Mouse (Mus musculus) embryo, embryonic 10 days (tissue): ENCODE measurements at regions not wholly inside any gene's neighbourhood (a gene's known extent, or its start where the extent isn't known, plus 50 kb on each side); places are given as distances from the start of the nearest gene placed in this dataset.

Experiments used
- DNase-seq: peaks from one replicate; pipeline ENCODE4 v3.0.0-alpha.2; 2015; ENCODE audit warnings: low spot score

DNA sequence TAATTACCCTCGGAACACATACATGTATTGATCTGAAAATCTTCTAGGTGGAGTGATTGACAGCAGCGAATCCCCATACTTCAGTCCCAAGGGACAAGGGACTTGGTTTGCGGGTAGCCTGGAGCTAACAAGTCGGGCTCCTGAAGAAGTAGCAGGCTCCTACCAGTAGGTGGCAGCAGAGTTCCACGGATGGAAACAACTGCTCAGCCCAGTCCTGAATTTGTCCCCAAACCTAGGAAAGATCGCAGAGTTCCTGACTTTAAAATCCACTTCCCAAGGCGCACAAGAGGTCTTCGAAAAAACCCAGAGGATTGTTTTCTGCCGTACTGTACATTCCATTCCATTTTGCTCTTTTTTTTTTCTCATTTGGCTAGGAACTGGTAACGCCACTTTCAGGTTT is 169.4 kb downstream of the Arrdc4 start:
- DNase-seq = peak; percentile 94

DNA sequence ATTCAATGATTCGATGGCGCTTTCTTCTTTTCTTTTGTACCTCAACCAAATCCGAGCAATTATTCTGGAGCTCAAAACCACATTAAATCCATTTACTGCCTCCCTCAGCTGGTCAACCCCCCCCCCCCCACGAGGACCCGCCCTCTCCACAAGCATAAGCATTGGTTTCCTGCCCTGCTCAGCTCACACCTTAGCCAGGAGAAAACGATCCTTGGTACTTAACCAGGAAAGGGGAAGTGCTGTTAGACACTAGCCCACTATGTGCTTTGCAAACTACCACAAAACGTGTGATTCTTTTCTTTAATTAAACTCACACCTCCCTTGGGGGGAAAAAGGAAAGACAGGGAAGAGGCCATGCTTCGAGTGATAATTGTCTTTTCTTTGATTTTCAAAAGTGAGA is 169.8 kb downstream of the Arrdc4 start:
- no peak for DNase-seq

DNA sequence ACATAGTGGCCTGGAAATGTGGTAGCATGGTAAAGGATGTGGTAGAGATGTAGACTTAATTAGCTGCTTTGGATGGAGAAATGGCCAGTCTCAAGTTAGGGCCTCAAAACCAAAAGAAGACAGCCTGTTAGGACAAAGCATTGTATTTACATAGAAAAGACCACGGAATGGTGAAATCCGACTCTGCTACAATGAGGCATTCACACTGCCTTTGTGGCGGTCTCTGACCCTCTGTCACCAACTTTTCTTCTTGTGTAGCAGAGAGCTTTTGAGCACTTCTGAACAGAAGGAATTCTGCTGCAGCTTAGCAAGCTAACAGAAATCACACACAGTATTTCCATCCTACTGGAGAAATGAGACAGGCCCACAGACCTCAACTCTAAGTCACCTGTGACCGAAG is 177.7 kb downstream of the Arrdc4 start:
- peak; percentile 54 for DNase-seq

DNA sequence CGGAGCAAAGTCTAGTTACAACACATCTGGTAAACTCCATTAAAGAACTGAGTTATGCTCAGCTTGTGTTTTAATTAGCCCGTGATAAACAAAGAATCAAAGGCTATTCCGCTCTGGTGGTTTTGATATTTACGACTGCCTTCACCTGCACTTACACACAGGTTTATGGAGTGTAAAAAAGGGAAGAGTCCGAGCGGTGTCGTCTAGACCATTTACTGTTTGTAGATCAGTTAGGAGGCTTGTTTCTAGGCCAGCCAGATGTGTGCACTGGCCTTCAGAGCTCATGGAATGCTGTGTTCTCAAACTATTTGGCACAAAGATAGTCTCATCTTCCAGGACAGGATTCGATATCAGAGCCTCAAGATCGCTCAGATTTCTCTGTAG is 180.9 kb downstream of the Arrdc4 start:
- no peak for DNase-seq

DNA sequence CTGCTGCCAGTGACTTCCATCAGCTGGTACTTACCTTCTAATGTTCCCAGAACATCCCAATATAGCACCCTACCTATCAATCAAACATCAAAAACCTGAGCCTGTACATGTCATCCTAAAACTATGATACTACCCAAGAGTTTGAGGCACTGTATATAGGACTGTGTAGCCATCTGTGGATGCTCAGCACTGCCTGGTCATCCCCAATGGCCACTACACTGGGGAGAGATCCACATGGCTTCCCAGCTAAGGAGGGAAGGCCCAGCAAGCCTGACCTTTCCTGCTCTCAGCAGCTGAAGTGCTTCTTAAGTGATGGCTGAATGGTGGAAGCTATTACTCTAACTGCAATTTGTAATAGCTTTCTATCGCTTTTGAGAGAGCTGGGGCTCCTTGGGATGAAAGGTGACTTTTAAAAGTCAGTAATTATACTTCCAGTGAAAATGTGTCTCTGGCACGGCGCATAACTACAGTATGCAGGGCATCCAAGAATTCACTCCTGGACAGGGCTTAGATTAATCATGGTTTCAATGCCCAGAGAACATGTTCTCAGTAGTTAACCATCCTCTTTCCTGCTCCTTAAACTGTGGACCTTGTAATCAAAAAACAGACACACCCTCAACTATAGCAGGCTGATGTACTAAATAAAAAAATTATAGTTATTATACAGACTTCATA is 181.5 kb downstream of the Arrdc4 start:
- no peak for DNase-seq

DNA sequence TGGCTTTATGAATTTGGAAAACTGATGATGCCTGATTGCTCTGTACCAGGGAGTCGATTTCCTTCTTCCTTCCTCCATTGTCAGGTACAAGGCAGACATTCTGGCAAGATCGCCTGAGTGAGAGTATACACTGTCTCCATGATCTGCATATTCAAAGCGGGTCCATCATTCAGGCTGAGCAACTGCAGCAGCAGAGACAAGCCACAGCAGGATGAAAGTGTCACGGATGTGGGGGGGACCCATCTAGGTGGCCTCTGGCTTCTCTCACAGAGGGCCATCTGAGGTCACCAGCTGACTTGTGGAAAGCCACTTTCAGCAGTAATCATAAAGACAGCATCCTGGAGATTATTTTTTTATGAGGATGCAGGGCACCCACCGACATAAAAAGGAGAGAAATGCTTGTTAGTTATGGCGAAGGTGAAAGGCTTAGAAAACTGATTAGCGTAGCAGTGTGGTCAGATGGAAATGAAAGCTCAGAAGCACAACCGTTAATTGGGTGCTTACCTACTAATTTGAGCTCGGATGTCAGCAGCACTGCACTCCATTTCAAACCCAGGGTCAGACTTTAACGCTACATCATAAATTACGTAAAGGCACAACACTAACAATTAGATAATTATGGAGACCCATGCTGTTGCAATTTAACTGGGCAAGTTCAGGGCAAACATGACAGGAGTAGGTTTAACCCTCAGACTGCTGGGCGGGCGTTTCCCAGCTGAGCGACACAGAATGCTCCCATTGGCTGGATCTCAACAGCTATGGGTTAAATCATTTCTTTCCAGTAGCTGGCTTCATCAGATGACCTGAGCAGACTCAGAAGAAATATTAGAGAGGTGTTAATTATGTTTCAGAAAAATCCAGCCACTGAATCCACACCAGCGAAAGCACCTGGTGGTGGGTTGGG is 189.3 kb downstream of the Arrdc4 start:
- DNase-seq = peak; percentile 7

DNA sequence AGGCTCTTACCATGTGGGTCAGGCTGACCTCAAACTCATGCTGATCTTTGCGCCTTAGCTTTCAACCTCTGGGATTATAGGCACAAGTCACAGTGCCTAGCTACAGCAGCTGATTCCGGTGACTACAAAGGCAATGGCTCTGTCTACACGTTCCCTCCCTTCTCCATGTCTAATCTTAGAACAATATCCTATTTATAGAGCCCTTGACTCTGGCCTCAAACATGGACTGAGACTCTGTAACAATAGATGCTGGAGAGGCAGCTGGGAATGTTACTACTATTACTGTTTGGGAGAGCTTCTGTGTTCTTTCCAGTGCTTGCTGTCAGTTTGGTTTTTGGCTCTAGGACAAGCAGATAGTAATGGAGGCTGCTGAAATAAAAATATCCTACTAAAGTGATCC is 198.7 kb downstream of the Arrdc4 start:
- DNase-seq = no peak

DNA sequence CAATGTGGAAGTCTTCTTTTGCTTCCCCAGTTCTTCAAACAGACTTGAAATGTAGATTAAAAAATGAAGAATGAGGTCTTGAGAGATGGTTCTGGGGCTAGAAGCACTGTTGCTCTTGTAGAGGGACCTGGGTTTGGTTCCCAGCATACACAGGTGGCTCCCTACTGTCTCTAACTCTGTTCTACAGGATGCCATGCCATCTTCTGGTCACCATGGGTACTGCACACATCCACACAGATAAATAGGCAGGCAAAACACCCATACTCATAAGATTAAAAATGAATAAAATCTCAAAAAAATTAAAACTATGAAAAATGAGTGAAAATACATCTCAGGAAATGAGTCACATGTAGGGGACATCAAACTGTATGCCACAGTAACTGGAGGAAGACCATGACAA is 200.9 kb downstream of the Arrdc4 start:
- DNase-seq = no peak

DNA sequence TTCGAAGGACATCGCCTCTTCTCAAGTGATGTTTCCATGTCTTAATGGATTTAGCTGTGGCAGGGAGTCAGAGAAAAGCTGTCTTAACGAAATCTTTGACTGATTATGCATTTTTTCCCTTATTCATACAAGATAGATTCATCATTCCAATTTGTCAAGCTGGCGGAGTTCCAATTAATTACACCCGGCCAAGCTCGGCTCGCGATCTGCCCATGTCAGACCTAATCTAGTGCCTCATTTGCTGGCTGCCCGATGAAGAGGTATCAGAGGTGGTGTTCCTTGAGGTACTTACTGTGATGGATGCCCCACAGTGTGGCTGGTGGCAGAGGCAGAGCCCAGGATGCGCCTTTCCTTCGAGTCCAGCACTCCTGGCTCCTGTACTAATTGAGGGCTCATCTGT is 204.9 kb downstream of the Arrdc4 start:
- DNase-seq = no peak

DNA sequence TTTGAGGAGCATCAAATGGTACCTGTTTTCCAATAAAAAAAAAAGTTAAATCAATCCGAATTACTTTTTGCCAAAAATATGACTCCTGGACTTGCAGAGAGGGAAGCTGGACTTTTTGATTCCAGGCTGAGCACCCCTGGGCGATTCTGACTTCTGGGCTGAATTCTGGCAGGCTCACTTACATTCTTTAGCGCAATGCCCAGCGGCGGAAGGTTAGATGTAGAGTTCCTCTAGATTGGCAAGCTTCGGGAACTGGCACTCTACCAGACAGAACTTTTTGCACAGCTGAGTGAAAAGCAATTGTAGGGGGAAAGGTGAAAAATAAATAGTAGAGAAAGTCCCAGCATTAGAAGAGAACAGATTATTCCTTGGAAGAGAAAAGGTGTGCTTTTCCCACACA is 235.5 kb downstream of the Fam169b start:
- DNase-seq = no peak

DNA sequence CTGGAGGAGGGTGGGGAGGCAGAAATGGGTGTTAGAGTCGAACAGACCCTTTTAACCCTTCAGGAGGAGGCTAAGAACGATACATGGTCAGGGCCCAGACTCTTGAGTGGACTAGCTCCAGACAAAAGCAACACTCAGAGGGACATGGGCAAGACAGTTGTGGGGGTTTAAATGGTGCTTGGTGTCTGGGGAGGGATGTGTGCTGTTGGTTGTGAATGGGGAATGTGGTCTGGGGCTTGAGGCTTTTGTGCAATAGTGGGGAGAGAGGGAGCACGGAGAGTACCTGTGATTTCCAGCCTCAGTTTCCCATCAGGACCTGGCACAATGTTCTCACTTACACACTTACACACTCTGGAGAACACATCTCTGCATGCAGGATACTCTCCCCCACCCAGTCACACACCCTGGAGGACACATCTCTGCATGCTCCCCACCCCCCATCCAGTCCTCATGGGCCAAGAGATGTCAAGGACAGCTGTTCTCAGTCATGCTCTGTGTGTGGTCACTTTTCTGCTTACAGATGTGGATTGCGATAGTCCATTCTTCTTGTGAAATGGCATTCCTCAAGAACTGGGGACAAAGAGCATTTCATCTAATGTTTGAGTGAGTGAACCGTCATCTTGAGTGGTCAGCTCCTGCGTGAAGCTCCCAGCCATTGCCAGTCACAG is 217.6 kb downstream of the Fam169b start:
- DNase-seq = no peak

DNA sequence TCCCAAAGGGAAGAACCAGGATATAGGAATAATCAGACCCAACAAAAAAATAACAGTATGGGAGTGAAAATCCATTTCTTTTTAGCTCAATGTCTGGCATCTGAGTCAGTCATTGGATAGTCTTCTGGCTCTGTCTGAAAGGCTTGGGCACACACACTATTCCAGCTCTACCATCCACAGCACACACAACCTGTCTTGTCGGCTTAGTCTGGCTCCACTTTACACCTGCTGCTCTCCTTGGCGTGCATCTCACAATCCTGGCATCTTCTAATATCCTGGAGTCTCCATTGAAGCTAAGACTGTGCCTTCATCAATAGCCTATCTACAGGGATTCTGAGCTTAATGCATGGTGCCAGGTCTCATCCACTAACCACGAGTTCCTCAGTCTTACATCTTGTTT is 213.0 kb downstream of the Fam169b start:
- no peak for DNase-seq

DNA sequence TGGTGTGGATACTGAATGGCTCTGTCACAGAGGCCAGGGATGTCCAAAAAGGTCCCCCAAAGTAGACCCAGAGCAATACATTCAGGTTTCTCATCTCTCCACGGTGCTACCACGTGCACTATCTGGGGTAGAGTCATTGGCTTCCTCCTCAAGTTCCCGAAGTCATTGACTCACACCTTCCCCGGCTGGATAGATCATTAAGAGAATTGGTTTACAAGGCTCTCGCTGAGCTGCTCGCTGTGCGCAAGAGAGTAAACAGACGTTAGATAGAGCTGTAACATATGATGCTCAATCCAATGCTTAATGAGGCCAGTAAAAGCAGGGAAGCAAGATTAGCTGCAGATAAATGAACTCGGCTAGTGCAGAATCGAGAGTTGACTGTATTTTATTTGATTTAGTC is 208.9 kb downstream of the Fam169b start:
- no peak for DNase-seq

DNA sequence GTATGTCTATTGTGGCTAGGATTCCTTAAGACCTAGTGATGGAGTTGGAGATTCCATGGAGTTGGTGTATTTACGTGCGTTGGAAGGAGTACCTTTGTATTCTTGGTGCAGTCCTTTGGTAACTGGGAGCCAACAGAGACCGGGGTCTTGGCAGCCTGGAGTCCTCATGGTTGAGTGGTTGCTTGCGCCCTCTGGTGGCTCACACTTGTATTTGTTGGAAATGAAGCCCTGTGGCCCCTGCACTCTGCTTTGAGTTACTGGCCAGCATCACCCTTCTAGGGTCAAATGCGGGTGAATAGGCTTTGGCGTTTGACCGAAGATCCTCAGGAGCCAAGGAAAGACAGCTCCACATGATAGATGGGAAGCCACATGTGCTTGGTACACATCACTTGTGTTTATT is 207.1 kb downstream of the Fam169b start:
- peak; percentile 89 for DNase-seq

DNA sequence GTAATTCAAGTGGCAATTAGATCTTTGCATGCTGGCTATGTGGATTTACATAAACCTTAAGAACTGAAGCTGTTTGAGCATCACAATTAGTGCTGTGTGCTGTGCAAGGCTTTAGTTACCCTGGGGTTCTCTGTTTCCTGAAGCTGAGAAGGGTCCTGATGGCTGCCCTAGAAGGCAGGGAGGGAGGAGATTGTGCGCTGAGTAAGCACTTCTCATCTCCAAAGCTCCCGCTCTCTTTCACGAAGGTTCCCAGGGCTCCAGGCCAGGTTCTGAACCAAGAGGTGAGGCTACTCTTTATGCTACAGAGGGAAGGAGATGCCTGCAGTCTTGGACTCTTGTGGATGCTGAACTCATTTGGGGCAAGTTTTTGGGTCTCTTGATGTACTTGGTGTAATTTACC is 206.7 kb downstream of the Fam169b start:
- DNase-seq = no peak

DNA sequence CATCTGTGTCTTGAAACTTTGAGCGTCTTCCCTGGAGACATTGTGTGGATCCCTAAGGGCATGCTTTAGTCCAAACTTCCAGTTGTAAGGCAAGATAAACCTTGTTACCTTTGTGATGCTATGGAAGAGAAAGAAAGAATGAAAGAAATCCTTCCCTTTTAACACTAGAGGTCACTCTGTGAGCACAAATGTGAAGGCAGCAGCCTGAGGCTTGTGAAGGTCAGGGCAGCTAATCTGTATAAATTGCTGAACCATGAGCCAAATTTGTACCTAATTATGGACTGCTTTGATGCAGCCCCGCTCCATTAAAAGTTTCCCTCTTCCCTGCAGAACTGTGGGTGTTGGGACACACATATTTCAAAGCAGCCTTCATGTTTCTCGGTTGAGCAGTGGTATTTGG is 204.4 kb downstream of the Fam169b start:
- peak; percentile 56 for DNase-seq

DNA sequence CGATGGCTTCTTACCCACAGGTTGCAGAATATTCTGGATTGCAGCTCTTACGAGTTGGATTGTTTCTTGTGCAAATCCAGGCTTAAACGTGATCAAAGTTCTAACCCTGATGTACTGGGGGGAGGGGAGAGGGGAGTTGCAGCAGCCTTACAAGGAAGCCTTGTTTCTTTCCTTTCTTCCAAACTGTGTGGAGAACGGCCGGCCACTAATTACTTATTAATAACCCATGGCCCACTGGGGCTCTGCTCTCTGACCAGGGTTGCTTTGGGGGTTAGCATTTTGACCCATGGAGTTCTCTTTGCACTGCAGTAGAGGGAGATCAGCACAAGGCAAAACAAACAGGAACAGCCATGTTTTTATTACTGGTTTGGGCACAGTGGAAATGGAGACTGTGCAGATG is 199.2 kb downstream of the Fam169b start:
- DNase-seq = peak; percentile 29

DNA sequence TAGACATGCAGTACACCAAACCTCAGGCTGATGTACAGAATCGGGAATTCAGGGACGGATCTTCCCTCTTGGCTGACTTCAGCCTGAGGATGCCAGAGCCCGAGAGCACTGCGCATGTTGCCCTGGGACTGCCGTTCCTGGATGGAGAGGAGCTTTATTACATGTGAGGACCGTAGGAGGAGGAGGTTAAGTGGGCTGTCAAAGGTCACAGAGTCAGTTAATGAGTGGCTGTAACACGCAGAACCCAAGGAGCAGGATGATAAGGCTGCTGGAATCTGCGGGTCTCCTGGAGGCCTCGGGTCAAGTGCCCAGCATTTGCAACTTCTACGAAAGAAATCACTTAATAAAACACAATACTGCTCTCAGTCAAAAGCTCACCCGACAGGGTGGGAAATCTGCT is 197.3 kb downstream of the Fam169b start:
- DNase-seq = peak; percentile 47

DNA sequence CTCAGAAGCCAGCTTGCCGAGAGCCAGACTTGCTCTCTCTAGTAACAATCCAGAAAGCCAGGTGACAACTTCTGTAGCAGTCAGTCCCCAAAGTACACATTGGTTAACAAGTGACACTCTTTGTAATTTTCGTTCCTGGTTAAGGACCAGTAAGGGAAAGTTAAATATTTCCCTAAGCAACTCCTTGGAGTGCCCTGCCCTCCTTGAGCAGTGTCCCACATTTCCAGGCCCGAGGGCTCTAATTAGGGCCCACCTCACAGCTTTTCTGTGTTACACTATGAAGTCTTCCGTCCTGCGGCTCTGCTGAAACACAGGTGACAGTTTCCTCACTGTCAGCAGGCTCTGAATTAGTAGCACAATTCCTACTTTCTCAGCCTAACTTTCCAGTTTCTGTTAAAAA is 194.9 kb downstream of the Fam169b start:
- DNase-seq = no peak

DNA sequence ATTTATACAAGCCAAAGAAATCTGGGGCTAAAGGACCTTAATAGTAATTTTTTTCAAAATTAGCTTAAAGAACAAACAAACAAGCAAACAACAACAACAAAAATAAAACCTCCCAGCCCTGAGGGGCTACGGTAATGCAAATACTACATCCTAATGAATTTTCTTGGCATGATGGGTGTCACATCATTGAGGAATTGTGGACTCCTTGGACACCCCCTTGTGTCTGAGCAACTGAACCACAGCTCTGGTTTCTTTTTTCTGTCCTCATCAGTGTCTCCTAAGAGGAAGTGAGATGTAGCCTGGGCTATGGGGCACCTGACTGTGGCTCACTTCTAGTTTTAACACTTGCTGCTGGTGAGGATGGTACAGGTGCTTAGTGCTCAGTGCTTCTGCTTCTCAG is 184.2 kb downstream of the Fam169b start:
- no peak for DNase-seq

DNA sequence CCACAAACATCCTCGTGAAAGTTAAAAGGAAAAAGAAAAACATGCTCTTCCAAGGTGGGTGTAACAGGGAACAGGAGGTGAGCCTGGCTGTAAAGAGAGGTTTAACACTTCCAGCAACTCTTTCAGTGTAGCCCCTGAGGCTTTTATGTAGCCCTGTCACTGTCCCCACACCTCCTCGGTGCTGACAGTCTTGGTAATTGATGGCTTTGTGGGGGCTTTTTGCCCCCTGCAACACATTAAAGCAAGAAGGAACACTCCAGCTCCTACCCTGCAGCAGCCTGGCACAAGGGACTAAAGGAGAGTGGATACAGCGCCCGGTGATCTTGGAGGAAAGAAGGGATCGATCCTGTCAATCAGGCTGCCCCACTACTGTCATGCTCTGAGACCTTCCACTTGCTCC is 181.8 kb downstream of the Fam169b start:
- no peak for DNase-seq

DNA sequence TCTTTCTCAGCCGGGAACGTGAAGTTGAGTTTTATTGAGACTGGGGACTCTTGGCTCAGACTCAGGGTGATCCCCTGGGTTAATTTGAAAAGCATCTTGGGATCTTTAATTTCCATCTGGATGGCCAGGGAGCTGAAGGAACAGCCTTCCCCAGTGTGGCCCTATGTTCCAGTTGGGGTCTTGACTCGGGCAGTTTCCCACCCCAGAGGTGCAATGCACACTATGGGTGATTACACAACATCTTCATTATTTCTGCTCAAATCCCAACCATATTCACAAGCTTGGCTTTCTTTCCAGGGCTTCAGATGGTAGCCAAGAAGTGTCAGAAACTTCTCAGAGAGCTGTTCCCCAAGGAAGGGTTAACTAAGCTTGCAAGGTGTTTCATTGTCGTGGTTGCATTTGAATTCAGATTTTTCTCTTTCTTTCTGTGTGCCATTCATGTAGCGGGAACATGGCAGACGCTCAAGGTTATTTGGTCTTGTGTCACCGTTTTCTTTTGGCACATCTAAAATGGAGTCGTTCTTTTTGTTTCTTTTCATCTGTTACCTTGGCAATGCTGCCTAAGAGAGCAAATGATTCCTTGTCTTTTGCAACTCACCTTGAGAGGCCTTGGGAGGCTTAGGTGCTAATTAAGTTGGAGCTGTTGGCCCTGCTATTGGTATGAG is 179.5 kb downstream of the Fam169b start:
- no peak for DNase-seq
